Mouse (Mus musculus): Measurements from ENCODE around the gene Zfp385a. TPM values are rescaled to one million over a fixed set of nuclear protein-coding genes. Genes with fewer than 3 reads are reported as not detected.

Gene Zfp385a
- total RNA-seq, 4 experiments from 2014 or later: 6.7 to 9.5 (median 8.8) TPM

- DNase-seq (ENCODE audit: low spot score): no peak
Measured at GRCm38 (mm10) chr15:103336996-103337667, 2.8 kb downstream of the Zfp385a start.

DNA sequence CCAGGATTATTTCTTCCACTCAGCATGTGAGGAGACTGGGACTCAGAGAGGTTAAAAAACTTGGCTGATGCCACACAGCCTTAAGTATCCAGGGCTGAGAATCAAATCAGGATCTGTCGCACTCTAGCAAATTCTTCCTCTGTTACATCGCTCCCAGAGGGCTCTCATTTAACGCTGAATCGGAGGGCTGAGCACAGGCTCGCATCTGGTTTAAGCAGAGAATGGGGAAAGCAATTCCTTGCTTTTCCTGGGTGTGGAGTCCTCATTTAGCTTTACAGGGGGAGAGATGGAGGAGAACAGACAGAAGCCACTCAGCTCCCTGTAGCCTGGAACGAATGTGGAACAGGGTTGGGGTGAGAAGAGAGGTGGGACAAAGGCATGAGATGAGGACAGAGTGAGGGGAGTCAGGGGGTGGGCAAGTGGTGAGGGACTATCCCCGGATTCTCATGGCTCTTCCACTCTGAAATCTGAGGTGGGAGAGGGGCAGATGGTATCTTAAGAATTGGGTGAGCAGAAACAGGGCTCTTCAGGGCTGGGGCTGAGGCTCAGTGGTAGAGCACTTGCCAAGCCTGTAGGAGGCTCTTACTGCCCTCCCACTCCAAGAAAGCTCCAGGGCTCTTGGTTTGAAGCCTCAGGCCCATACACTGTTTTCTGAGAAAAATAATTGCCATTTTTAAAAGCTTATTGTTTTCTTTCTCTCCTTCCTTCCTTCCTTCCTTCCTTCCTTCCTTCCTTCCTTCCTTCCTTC, 4.2 kb downstream of the Zfp385a start:
- no peak for DNase-seq (ENCODE audit: low spot score)

DNA sequence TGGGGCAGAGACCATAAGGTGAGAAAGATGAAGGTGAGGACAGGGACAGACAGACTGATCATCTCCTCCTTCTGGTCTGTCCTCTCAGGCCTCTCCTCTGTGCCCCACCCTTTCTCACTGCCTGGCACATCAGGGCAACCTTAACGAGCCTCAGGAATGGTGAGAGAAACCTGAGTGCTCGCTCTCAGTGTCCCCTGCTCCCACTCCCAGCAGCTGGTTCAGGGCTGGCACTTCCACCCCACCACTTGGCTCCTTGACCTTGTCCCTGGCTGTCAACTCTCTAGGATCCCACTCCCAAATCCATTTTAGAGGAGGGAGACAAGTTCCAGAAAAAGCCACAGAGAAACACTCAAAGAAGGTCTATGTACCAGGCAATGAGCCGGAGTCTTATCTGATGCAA, 4.9 kb downstream of the Zfp385a start:
- no peak for DNase-seq (ENCODE audit: low spot score)

GRCm38 (mm10) chr15:103334194-103334593, 5.7 kb downstream of the Zfp385a start:
- DNase-seq (ENCODE audit: low spot score): no peak

GRCm38 (mm10) chr15:103333738-103334137, 6.2 kb downstream of the Zfp385a start:
- DNase-seq (ENCODE audit: low spot score): no peak

DNA sequence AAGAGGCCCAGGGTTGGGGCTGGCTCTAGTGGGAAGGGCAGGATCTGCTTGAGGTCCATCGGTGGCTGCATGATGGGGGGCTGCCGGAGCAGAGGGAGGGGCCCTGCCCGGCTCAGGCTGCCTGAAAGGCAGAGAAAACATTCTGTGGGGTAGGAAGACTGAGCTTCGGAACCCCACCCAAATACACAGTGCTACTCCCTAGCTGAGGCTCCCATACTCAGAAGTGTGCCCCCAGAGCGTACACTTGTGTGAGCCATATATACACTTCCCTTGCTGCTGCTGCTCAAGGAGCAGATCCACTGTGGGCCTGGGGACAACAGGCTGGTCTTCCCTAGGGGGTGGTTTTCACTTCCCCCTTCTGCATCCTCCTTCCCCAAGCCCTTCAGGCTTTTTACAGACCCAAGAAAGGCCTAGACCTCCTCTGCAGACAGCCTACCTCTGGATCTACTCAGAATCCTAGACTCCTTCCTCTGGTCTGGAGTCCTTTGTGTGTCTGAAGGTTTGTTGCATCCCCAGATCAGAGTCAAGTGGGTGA, 6.7 kb downstream of the Zfp385a start:
- DNase-seq (ENCODE audit: low spot score): no peak

DNA sequence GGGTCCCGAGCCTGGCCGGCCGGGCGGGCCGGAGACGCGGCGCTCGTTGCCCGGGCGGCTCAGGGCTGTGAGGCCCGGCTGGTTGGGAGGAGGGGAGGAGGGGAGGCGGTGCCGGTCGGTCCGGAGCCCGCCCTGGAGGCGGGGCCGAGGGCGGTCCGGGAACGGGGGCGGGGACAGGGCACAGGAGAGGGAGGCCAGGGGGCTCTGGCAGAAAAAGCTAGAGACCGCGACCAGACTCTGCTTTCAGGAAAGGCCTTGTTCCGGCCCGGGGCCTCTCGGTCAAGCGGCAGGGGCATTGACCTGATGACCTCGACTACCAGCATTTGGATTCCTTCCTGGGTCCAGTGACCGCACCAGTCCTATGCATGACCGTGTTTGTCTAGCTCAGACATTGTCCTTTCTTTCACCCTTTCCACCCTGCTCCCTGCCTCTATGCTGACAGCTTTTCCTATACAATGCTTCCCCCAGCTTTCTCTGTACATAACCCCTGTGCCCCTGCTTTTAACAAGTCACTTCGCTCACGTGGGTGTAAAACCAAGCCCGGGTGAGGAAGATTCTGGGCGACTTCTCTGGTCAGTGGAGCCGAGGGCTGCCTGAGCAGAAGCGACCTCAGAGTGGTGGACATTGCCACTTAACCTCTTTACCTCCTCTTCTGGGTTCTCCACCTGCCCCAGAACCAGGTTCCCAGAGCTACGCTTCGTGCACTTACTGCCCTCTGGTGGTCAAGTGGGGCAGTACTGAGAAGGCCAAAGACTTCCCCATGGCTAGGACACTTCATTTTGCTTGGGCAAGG, 16.2 kb downstream of the Zfp385a start:
- DNase-seq (ENCODE audit: low spot score): peak; percentile 85

DNA sequence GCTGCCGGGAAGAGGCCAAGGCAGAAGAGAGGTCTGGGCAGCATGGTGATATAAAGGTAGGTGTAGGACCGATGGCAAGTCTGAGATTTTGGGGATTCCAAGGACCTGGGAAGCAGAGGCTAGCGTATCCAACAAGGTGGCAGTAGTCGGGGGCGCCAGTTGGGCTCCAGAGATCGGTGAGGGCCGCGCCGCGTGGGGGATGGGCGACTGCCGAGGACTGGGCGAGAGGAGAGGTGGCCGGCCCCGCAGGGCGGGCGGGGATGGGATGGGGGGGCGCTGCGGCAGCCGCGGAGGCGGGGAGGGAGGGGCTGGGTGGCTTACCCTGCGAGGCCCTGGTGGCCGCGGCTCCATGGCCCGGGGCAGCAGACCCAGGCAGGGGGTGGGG, 16.8 kb downstream of the Zfp385a start:
- DNase-seq (ENCODE audit: low spot score): no peak

DNA sequence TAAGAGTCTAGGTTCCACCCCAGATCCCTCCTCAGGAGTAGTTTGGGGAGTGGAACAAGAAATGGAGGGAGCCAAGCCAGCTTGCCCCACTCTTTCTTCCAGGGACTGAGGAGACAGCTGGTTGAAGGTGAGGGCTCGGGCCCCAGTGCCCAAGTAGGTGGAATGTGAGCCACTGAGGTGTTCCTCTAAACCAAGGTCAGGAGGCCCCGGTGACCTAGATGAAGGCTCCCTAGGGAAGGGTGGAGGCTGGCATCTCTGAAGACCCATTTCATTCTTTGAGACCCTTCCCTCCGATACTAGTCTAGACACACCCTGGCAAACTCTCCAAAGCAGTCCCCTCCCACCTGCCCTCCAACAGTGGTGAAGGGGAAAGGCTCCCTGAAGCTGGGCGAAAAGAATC, 17.5 kb downstream of the Zfp385a start:
- DNase-seq (ENCODE audit: low spot score): no peak

DNA sequence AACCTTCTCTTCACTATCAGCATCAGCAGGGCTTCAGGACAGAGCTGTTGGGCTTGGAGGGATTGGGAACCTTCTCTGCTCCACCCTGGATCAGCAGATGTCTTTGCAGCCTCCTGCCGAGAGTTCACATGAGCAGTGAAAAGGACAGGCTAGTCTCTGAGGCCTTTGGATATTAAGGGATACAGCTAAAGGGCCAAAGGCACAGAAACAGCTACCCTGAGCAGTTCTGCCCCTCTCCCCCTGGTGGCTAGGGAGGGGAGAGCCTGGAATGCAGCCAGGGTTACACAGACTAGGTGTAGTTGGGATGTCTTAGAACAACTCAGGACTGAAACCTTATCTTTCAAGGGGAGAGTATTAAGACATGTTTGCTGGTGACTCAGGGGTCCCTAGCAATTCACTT, 18.8 kb downstream of the Zfp385a start:
- no peak for DNase-seq (ENCODE audit: low spot score)

- peak; percentile 66 for DNase-seq (ENCODE audit: low spot score)
Measured at GRCm38 (mm10) chr15:103318201-103318816, 21.6 kb downstream of the Zfp385a start.

- DNase-seq (ENCODE audit: low spot score): no peak
Measured at GRCm38 (mm10) chr15:103317731-103318130, 22.2 kb downstream of the Zfp385a start.

DNA sequence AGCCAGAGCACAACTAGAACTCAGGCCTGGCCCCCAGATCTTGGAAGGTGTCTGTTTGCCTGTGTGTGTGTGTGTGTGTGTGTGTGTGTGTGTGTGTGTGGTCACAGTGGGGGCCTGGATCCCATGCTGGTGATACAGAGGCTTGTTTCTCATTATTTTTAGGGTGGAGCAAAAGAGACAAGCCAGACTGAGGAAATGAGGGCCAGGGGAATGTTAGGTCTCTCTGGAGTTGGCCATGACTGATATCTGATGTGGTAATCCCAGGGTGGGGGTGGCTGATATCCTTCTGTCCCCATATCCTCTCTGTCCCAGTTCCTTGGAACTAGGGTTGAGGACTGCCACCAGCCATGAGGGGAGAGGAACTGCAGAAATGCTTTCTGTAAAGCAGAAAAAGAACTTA, 22.8 kb downstream of the Zfp385a start:
- DNase-seq (ENCODE audit: low spot score): no peak

GRCm38 (mm10) chr15:103315979-103316776, 23.7 kb downstream of the Zfp385a start:
- peak; percentile 84 for DNase-seq (ENCODE audit: low spot score)

GRCm38 (mm10) chr15:103315011-103315502, 24.8 kb downstream of the Zfp385a start:
- DNase-seq (ENCODE audit: low spot score): peak; percentile 67

GRCm38 (mm10) chr15:103314181-103314580, 25.7 kb downstream of the Zfp385a start:
- no peak for DNase-seq (ENCODE audit: low spot score)

DNA sequence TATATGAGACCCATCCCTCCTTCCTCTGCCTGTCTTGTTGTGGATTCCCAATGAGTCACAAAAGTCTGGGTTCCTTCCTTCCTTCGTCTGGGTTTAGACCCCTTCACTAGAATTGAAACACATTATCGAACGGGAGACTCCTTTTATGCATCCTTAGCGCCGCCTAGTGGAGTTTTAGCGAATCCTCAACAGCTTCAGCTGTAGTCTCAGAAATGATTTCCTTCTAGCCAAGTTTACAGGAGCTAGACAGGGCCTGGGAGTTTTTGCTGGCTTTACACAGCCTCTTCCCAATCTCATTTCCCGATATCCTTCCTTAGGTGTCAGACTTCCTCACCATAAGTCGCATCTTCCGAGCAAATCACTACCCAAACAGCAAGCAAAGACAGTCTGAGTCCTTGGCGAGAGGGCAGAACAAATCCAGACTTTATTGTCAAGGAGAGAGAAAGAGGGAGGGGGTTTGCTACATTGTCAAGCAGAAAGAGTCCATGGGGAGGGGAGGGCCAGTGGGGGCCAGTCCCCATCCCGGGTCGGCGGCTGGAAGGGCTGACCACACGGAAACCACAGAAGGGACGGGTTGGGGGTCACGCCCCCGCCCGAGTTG, 26.3 kb downstream of the Zfp385a start:
- DNase-seq (ENCODE audit: low spot score): peak; percentile 66

- no peak for DNase-seq (ENCODE audit: low spot score)
Measured at GRCm38 (mm10) chr15:103310365-103310910, 29.5 kb downstream of the Zfp385a start, which contains the start of gene Gpr84. Gene Gpr84, minus strand, starts transcription at chr15:103310612.

DNA sequence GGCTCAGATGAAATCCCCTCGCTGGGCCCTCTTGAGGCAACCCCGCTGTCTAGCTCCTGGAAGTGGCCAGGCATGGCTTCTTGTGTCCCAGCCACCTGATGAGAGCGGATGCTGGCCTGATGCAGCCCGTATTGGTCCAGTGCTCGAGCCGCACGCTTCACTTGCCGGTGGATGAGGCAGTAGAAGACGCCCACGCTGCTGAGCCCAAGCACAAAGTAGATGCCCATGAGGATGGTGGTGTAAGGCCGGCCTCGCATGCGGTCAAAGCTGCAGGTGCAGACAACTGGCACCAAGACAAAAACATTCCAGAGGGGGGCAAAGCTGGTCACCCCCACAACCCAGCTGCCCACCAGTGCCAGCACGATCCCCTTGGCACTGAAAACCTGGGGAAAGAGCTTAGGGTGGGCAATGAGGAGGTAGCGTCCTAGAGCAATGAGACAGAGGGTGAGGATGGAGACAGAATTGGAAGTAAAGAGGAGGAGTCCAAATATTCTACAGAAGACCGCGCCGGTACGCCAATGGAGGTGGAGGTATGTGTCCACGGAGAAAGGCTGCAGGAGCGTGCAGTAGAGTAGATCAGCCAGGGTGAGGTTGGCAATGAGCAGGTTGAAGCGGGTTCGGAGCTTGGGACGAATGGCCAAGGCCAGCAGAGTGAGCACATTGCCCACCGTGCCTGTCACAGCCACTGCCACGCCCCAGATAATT, 30.9 kb downstream of the Zfp385a start:
- no peak for DNase-seq (ENCODE audit: low spot score)

All from heart, adult 8-10 months (tissue).